In genomic region chr3:38254896-38255295, GRCm38 (mm10) we compare ENCODE assay signal across 8 mouse cellular contexts.
DNase-seq lines count a peak whose midpoint lies in the region; ATAC-seq and TF ChIP-seq lines count a peak whose summit lies in the region.
"Had no signal": no experiment of that assay in that cellular context is flagged by ENCODE, and none has a peak within 500 bp of the region (broad histone marks: within the 10 kb centered on the region; RNA-seq: fewer than 3 reads in every experiment).

No protein-coding gene starts in this region.

- peak; percentile 94 for ATAC-seq in Patski
- ATAC-seq in hindbrain, embryonic 15.5 days (ENCODE audit: low FRiP score, low read depth) = peak; percentile 74; the same call in 1 of the 2 replicates
- no peak for ATAC-seq in midbrain, embryonic 14.5 days (ENCODE audit: low FRiP score, low TSS enrichment)

- peak; percentile 100 for DNase-seq in 3T3-L1 (ENCODE audit: low read depth, low spot score)
- peak; percentile 100 for DNase-seq in Patski (ENCODE audit: low read depth, low spot score)
- peak; percentile 37 to 41 for DNase-seq in frontal cortex, postnatal 10 days (ENCODE audit: low spot score in 2 of 2)
- DNase-seq in layer of hippocampus, postnatal 14 days (ENCODE audit: low spot score in 2 of 2) = peak; percentile 77 to 89
- peak; percentile 58 for DNase-seq in midbrain, embryonic 14.5 days
- DNase-seq in thymus, postnatal 10 days (ENCODE audit: low spot score in 2 of 2) = no peak

- in situ Hi-C loops in Patski (cut with MboI; ENCODE audit: low pct_unique_long_range_greater_than_20kb) = loop anchor here (5.0 kb wide), 1 partner anchor 412 kb away; no protein-coding TSS in a partner anchor

- TF ChIP-seq CTCF in Patski (IDR thresholded peaks at IDR 0.05) = no peak

- POLR2A ChIA-PET in Patski (lab: Charles Lee) = no interaction called here

- no peaks in the 10 kb centered on the region for H3K36me3 ChIP-seq in hindbrain, embryonic 15.5 days
- no peaks in the 10 kb centered on the region for H3K36me3 ChIP-seq in midbrain, embryonic 14.5 days (ENCODE audit: control insufficient read depth, insufficient read depth, low read length)

- H3K27ac ChIP-seq in hindbrain, embryonic 15.5 days (replicated peaks) = no peak overlapping the region
- H3K27ac ChIP-seq in midbrain, embryonic 14.5 days (replicated peaks; ENCODE audit: low read depth, low read length) = no peak overlapping the region
- H3K27ac ChIP-seq: macrophage had no signal

- H3K4me1 ChIP-seq in hindbrain, embryonic 15.5 days (replicated peaks) = peaks cover 6% of the 10 kb centered on the region; the same call in 1 of the 2 replicates
- peaks cover 5% of the 10 kb centered on the region; the same call in 1 of the 2 replicates for H3K4me1 ChIP-seq in midbrain, embryonic 14.5 days (ENCODE audit: control insufficient read depth, insufficient read depth, low read length)

- H3K4me3 ChIP-seq in hindbrain, embryonic 15.5 days = no peak overlapping the region
- H3K4me3 ChIP-seq in midbrain, embryonic 14.5 days (replicated peaks; ENCODE audit: low read depth, low read length) = no peak overlapping the region

- CTCF ChIA-PET in Patski (lab: Charles Lee) = interaction anchor here (0.8 to 3.2 kb wide), 12 partner anchors 8 to 594 kb away, joined by 3 to 22 read pairs (median 4); no protein-coding TSS in a partner anchor

- H3K9me3 ChIP-seq in hindbrain, embryonic 15.5 days = no peaks in the 10 kb centered on the region
- no peaks in the 10 kb centered on the region for H3K9me3 ChIP-seq in midbrain, embryonic 14.5 days (ENCODE audit: control insufficient read depth, low read length)

- no peak overlapping the region for H3K4me2 ChIP-seq in hindbrain, embryonic 15.5 days
- no peak overlapping the region for H3K4me2 ChIP-seq in midbrain, embryonic 14.5 days (ENCODE audit: low read length)

- WGBS in hindbrain, embryonic 15.5 days = 51% methylated on average over 2 of the region's 2 CpGs
- WGBS in midbrain, embryonic 14.5 days = 75% methylated on average over 2 of the region's 2 CpGs

- no peak overlapping the region for H3K9ac ChIP-seq in hindbrain, embryonic 15.5 days
- H3K9ac ChIP-seq in midbrain, embryonic 14.5 days (replicated peaks; ENCODE audit: low read length) = no peak overlapping the region

- no peaks in the 10 kb centered on the region for H3K27me3 ChIP-seq in Patski
- H3K27me3 ChIP-seq in hindbrain, embryonic 15.5 days = no peaks in the 10 kb centered on the region
- H3K27me3 ChIP-seq in midbrain, embryonic 14.5 days (ENCODE audit: control insufficient read depth, insufficient read depth, low read length) = no peaks in the 10 kb centered on the region

Comparison
In these comparisons a context has a peak if more than half of its experiments do, and no peak if none do; other contexts are left out.
1. DNase-seq: peak in 3T3-L1 (single experiment), Patski (single experiment), frontal cortex, postnatal 10 days (2 of 2), layer of hippocampus, postnatal 14 days (2 of 2) and midbrain, embryonic 14.5 days (single experiment); none in thymus, postnatal 10 days (0 of 2).